Mouse (Mus musculus) gastrocnemius, adult 18-20 months (tissue): ENCODE measurements around the gene Gnb5. TPM values are rescaled to one million over a fixed set of nuclear protein-coding genes. Genes with fewer than 3 reads are reported as not detected.
A peak's percentile ranks its signal among the peaks of the same experiment; 100 is the strongest.
"Not testable (repeated sequence)": the region's sequence is repeated elsewhere in the genome, so short reads cannot be mapped to it uniquely, and the experiment has no call there.

ENCODE experiments used
- DNase-seq: peaks from one replicate; pipeline ENCODE4 v3.0.0; 2021; ENCODE audit warnings: low spot score
- total RNA-seq, 2 experiments: library from RNA; stranded (reverse); gene quantifications; 2 replicates each; pipeline ENCODE4 v1.2.3; 2021

Gene Gnb5
- total RNA-seq, 2 experiments from 2014 or later = 12.1 to 12.6 TPM

- DNase-seq = no peak
Observed at GRCm38 (mm10) chr9:75357087-75357654, 51.1 kb downstream of the Gnb5 start.

GRCm38 (mm10) chr9:75361699-75362098, 55.6 kb downstream of the Gnb5 start:
- DNase-seq = peak; percentile 79

GRCm38 (mm10) chr9:75362201-75362600, 56.1 kb downstream of the Gnb5 start:
- no peak for DNase-seq

- DNase-seq = no peak
Observed at GRCm38 (mm10) chr9:75363001-75363400, 56.9 kb downstream of the Gnb5 start.

- DNase-seq = not testable (repeated sequence)
Observed at GRCm38 (mm10) chr9:75363702-75364101, 57.6 kb downstream of the Gnb5 start.

- DNase-seq = no peak
Observed at GRCm38 (mm10) chr9:75365195-75365594, 59.1 kb downstream of the Gnb5 start.

- DNase-seq = no peak
Observed at GRCm38 (mm10) chr9:75366191-75366590, 60.1 kb downstream of the Gnb5 start.

GRCm38 (mm10) chr9:75368779-75369178, 62.7 kb downstream of the Gnb5 start:
- no peak for DNase-seq

- DNase-seq = no peak
Observed at GRCm38 (mm10) chr9:75375606-75376005, 69.5 kb downstream of the Gnb5 start.

GRCm38 (mm10) chr9:75376428-75376827, 70.3 kb downstream of the Gnb5 start:
- no peak for DNase-seq

- no peak for DNase-seq
Observed at GRCm38 (mm10) chr9:75378774-75379173, 72.7 kb downstream of the Gnb5 start.

- DNase-seq = no peak
Observed at GRCm38 (mm10) chr9:75382825-75383224, 76.7 kb downstream of the Gnb5 start.

GRCm38 (mm10) chr9:75383785-75384184, 77.7 kb downstream of the Gnb5 start:
- no peak for DNase-seq

GRCm38 (mm10) chr9:75384337-75384962, 78.4 kb downstream of the Gnb5 start:
- no peak for DNase-seq

GRCm38 (mm10) chr9:75385218-75385974, 79.3 kb downstream of the Gnb5 start:
- no peak for DNase-seq

GRCm38 (mm10) chr9:75393251-75393650, 87.2 kb downstream of the Gnb5 start:
- DNase-seq = no peak

Other genes with a start within 250 kb of the Gnb5 start
- gene Myo5a, start 235.3 kb upstream of the Gnb5 start, total RNA-seq = 10 to 100 TPM in 1 of 2 experiments, 1 to 10 TPM in 1; 9.5 to 12.7 TPM
- 10 to 100 TPM in 1 of 2 experiments, 1 to 10 TPM in 1; 9.0 to 10.9 TPM for gene Myo5c, start 74.3 kb upstream of the Gnb5 start, total RNA-seq
- not detected for gene Bcl2l10, start 41.5 kb downstream of the Gnb5 start, total RNA-seq
- 10 to 100 TPM; 26.1 to 26.7 TPM for gene Mapk6, start 103.7 kb downstream of the Gnb5 start, total RNA-seq
- 10 to 100 TPM; 24.0 to 27.5 TPM for gene Leo1, start 135.2 kb downstream of the Gnb5 start, total RNA-seq